Mouse (Mus musculus) limb, embryonic 14.5 days (tissue): ENCODE data around the gene Prss44. TPM values are rescaled to one million over a fixed set of nuclear protein-coding genes. Genes with fewer than 3 reads are reported as not detected.
"Not testable (repeated sequence)": the region's sequence is repeated elsewhere in the genome, so short reads cannot be mapped to it uniquely, and the experiment has no call there.

ENCODE experiments used
- ATAC-seq: fragments of 200-750 bp; cut with Nextera tagmentation; 2 replicates; pipeline ENCODE4 v1.8.0; 2017; ENCODE audit warnings: low read depth, moderate number of reproducible peaks, moderate TSS enrichment; ENCODE audit not compliant: low FRiP score
- DNase-seq: peaks from one replicate; pipeline ENCODE4 v3.0.0-alpha.2; 2015; ENCODE audit warnings: low spot score
- H3K27ac ChIP-seq: fragments of 300-500 bp; sonication (generic); replicated peaks from 2 replicates; pipeline ENCODE4 v1.5.1; 2014; ENCODE audit warnings: low read depth, mild to moderate bottlenecking, low read length, moderate library complexity, mixed read lengths
- H3K27me3 ChIP-seq: fragments of 300-500 bp; sonication (generic); 2 replicates; pipeline ENCODE4 v1.6.1; 2014; ENCODE audit warnings: low read length, mixed read lengths; ENCODE audit not compliant: control insufficient read depth, insufficient read depth
- H3K36me3 ChIP-seq: fragments of 300-500 bp; sonication (generic); 2 replicates; pipeline ENCODE4 v1.6.1; 2014; ENCODE audit warnings: mild to moderate bottlenecking, low read length, moderate library complexity, mixed read lengths; ENCODE audit not compliant: control insufficient read depth, insufficient read depth
- H3K4me1 ChIP-seq: fragments of 300-500 bp; sonication (generic); 2 replicates; pipeline ENCODE4 v1.6.1; 2014; ENCODE audit warnings: antibody characterized with exemption, low read length, mixed read lengths; ENCODE audit not compliant: control insufficient read depth, insufficient read depth
- H3K4me2 ChIP-seq: fragments of 300-500 bp; sonication (generic); replicated peaks from 2 replicates; pipeline ENCODE4 v1.6.1; 2014; ENCODE audit warnings: low read depth, mild to moderate bottlenecking, low read length, moderate library complexity; ENCODE audit not compliant: severe bottlenecking
- H3K4me3 ChIP-seq: fragments of 300-500 bp; sonication (generic); replicated peaks from 2 replicates; pipeline ENCODE4 v1.5.1; 2014; ENCODE audit warnings: low read length
- H3K9ac ChIP-seq: fragments of 300-500 bp; sonication (generic); 2 replicates; pipeline ENCODE4 v1.6.1; 2014; ENCODE audit warnings: mild to moderate bottlenecking, low read depth, low read length, moderate library complexity; ENCODE audit not compliant: severe bottlenecking
- H3K9me3 ChIP-seq: fragments of 300-500 bp; sonication (generic); 2 replicates; pipeline ENCODE4 v1.6.1; 2016; ENCODE audit warnings: low read length; ENCODE audit not compliant: control insufficient read depth
- POLR2A ChIP-seq: fragments of 200-500 bp; IDR thresholded peaks from 2 replicates; pipeline ENCODE4 v1.8.0; 2012; ENCODE audit warnings: inconsistent platforms, mild to moderate bottlenecking, moderate library complexity, borderline replicate concordance; ENCODE audit not compliant: insufficient read depth, insufficient read length; ENCODE audit errors: extremely low read depth
- WGBS: fragments of 180-500 bp; shearing (Covaris S2); extraction: QIAGEN DNeasy Blood & Tissue Kit; methylation state at CpG from one replicate; pipeline ENCODE4 v1.1.7; 2014; 5-methylcytosine and 5-hydroxymethylcytosine counted together
- polyA plus RNA-seq, 2 experiments: library from polyadenylated mRNA; depleted of rRNA in 1 of 2; stranded (reverse) in 1 of 2; unstranded in 1 of 2; fragments of >200 nt; fragmentation: Nextera tagmentation in 1 of 2; extraction: Ambion mirVana in 1 of 2; gene quantifications; 2 replicates each; pipeline versions ENCODE4 v1.2.1 to v1.2.3; 2012 to 2014

Gene Prss44
- polyA plus RNA-seq, 2 experiments, result not detected

DNA sequence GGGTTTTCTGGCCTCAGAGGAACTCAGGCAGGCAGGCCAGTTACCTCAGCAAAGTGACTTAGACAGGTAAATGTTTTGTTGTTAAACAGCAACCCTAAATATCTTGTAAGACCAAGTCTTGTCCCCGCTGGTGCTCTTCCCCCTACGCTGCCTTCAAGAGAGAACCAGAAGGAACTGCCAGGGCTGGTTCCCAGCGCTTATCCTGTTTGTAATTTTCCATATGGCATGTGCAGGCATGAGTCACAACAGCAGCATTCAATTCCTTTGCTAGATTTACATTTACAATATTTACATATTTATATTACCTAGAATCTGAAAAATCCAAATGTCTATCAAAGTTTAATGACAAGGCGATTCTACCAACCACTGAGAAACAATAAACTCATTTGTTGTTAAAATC is 3.7 kb upstream of the Prss44 start:
- WGBS, result 71% methylated on average over 4 of the region's 4 CpGs

GRCm38 (mm10) chr9:110820546-110820945 is 6.8 kb downstream of the Prss44 start:
- ATAC-seq, DNase-seq, H3K36me3 ChIP-seq, H3K27me3 ChIP-seq, H3K9me3 ChIP-seq, H3K27ac ChIP-seq, H3K9ac ChIP-seq, H3K4me3 ChIP-seq, H3K4me2 ChIP-seq, H3K4me1 ChIP-seq: not testable (repeated sequence)

More for the DNA sequence above, 3.7 kb upstream of the Prss44 start:
- no peaks in the 10 kb centered on the region for H3K4me1 ChIP-seq
- H3K27me3 ChIP-seq, result no peaks in the 10 kb centered on the region
- H3K4me3 ChIP-seq, result no peak overlapping the region
- H3K4me2 ChIP-seq, result no peak overlapping the region
- no peak overlapping the region for H3K27ac ChIP-seq
- H3K36me3 ChIP-seq, result no peaks in the 10 kb centered on the region
- H3K9me3 ChIP-seq, result no peaks in the 10 kb centered on the region
- no peak overlapping the region for H3K9ac ChIP-seq
- no peak for TF ChIP-seq POLR2A
- no peak for ATAC-seq
- no peak for DNase-seq

DNA sequence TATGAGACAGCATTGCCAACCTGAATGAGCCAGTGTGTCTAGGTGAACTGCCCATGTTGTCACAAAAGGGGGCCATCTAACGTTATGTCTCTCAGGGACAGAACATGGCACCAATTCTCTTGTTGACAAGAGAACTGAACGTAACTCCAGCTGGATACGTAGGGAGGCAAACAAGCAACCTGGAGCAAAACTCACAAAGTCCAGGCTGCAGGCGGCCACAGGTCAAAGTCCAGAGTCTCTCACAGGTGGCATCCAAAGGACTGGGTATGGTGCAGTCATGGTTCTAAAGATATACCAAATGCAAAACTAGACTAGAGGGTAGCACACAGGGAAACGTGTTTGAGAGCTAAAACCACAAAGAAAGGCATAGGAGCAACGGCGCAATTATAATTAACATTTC is 7.6 kb downstream of the Prss44 start:
- ATAC-seq (no peak), DNase-seq (no peak)
- Histone ChIP-seq H3K36me3 (no peaks in the 10 kb centered on the region), H3K4me3 (no peak overlapping the region), H3K27ac (no peak overlapping the region), H3K9ac (no peak overlapping the region), H3K4me2 (no peak overlapping the region), H3K27me3 (no peaks in the 10 kb centered on the region), H3K9me3 (no peaks in the 10 kb centered on the region), H3K4me1 (no peaks in the 10 kb centered on the region)
- 84% methylated on average over 7 of the region's 7 CpGs for WGBS
- no peak for TF ChIP-seq POLR2A

- Histone ChIP-seq H3K4me2 (no peak overlapping the region), H3K27ac (no peak overlapping the region), H3K27me3 (no peaks in the 10 kb centered on the region), H3K9me3 (no peaks in the 10 kb centered on the region), H3K36me3 (no peaks in the 10 kb centered on the region), H3K9ac (no peak overlapping the region), H3K4me3 (no peak overlapping the region), H3K4me1 (no peaks in the 10 kb centered on the region)
- no peak for TF ChIP-seq POLR2A
- WGBS, result 68% methylated on average over 4 of the region's 4 CpGs
- ATAC-seq, result no peak
- DNase-seq, result no peak
Observed at GRCm38 (mm10) chr9:110825426-110825825, 11.6 kb downstream of the Prss44 start.

- Histone ChIP-seq H3K9me3 (no peaks in the 10 kb centered on the region), H3K27me3 (no peaks in the 10 kb centered on the region), H3K4me1 (no peaks in the 10 kb centered on the region), H3K36me3 (no peaks in the 10 kb centered on the region), H3K4me2 (no peak overlapping the region), H3K9ac (no peak overlapping the region), H3K4me3 (no peak overlapping the region), H3K27ac (no peak overlapping the region)
- DNase-seq (no peak), ATAC-seq (no peak)
- WGBS, result 68% methylated on average over 7 of the region's 7 CpGs
- no peak for TF ChIP-seq POLR2A
Observed at GRCm38 (mm10) chr9:110825832-110826231, 12.0 kb downstream of the Prss44 start.

DNA sequence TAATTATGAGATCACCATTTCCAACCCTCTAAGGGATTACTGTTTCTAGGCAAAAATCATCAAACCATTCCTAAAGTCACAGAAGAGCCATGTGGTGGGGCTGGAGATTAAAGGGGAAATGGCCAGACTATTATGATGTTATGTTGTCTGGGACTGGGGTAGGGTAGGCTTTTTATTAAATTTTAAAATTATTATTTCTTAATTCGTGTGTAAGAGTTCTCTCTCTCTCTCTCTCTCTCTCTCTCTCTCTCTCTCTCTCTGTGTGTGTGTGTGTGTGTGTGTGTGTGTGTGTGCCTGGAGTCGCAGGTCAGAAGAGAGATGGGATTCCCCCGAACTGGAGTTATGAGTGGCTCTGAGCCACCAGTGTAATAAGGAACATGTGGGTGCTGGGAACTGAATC is 12.6 kb downstream of the Prss44 start, which contains the start of gene Prss43:
Gene Prss43, plus strand, starts transcription at position 301 of the 400 bp plus-strand sequence.
- Histone ChIP-seq H3K4me1 (no peaks in the 10 kb centered on the region), H3K9me3 (no peaks in the 10 kb centered on the region), H3K27me3 (no peaks in the 10 kb centered on the region), H3K27ac (no peak within 1 kb of the TSS), H3K4me2 (no peak within 1 kb of the TSS), H3K9ac (no peak within 1 kb of the TSS), H3K4me3 (no peak within 1 kb of the TSS), H3K36me3 (no peaks in the 10 kb centered on the region)
- no peak for TF ChIP-seq POLR2A
- WGBS, result 82% methylated on average over 3 of the region's 3 CpGs
- DNase-seq, result no peak
- no peak for ATAC-seq
